ENCODE assay signal across 13 mouse cellular contexts in genomic region chr3:98055808-98056728, GRCm38 (mm10). TPM values are rescaled to one million over a fixed set of nuclear protein-coding genes. Genes with fewer than 3 reads are reported as not detected.
DNase-seq lines count a peak whose midpoint lies in the region; ATAC-seq and TF ChIP-seq lines count a peak whose summit lies in the region.
"Had no signal": no experiment of that assay in that cellular context is flagged by ENCODE, and none has a peak within 500 bp of the region (broad histone marks: within the 10 kb centered on the region; RNA-seq: fewer than 3 reads in every experiment).

No protein-coding gene starts in this region.

- H3K27me3 ChIP-seq in heart, embryonic 12.5 days (replicated peaks), result no peaks in the 10 kb centered on the region
- no peaks in the 10 kb centered on the region for H3K27me3 ChIP-seq in Patski
- H3K27me3 ChIP-seq in embryonic facial prominence, embryonic 15.5 days, result no peaks in the 10 kb centered on the region
- no peaks in the 10 kb centered on the region for H3K27me3 ChIP-seq in kidney, embryonic 16.5 days (ENCODE audit: insufficient read depth, low read length)
- H3K27me3 ChIP-seq: midbrain, embryonic 15.5 days; stomach, embryonic 15.5 days had no signal

- no peak for TF ChIP-seq CTCF in Patski (IDR thresholded peaks at IDR 0.05)

- DNase-seq in heart, postnatal 36 days, result no peak
- DNase-seq in Patski (ENCODE audit: low read depth, low spot score) (no peak), MN1 (ENCODE audit: low spot score) (no peak)
- DNase-seq in lung, postnatal 14 days, result peak; percentile 57
- no peak for DNase-seq in retina, embryonic 14.5 days (ENCODE audit: low spot score)
- DNase-seq: adrenal gland, postnatal 25 days had no signal

- 0 out of 2 replicates have a peak overlapping the region, but pooled peaks have one; percentile 17 for H3K27ac ChIP-seq in heart, embryonic 12.5 days (ENCODE audit: poor library complexity, severe bottlenecking)
- peak overlapping the region; percentile 35; the same call in 1 of the 2 replicates for H3K27ac ChIP-seq in embryonic facial prominence, embryonic 15.5 days (replicated peaks)
- no peak overlapping the region for H3K27ac ChIP-seq in kidney, embryonic 16.5 days (ENCODE audit: low read length)
- H3K27ac ChIP-seq: midbrain, embryonic 15.5 days; stomach, embryonic 15.5 days had no signal

- no peaks in the 10 kb centered on the region for H3K9me3 ChIP-seq in heart, embryonic 12.5 days (replicated peaks)
- H3K9me3 ChIP-seq in embryonic facial prominence, embryonic 15.5 days (replicated peaks), result no peaks in the 10 kb centered on the region
- no peaks in the 10 kb centered on the region for H3K9me3 ChIP-seq in kidney, embryonic 16.5 days (ENCODE audit: low read length)
- H3K9me3 ChIP-seq: midbrain, embryonic 15.5 days; stomach, embryonic 15.5 days had no signal

- WGBS in heart, embryonic 12.5 days, result 74% methylated on average over 20 of the region's 20 CpGs
- WGBS in embryonic facial prominence, embryonic 15.5 days, result 63% methylated on average over 20 of the region's 20 CpGs
- 80% methylated on average over 20 of the region's 20 CpGs for WGBS in kidney, embryonic 16.5 days

- POLR2A ChIA-PET in Patski (lab: Charles Lee), result no interaction called here

- in situ Hi-C loops in Patski (cut with MboI; ENCODE audit: low pct_unique_long_range_greater_than_20kb), result no loop called here

- H3K4me3 ChIP-seq in heart, embryonic 12.5 days, result no peak overlapping the region
- no peak overlapping the region for H3K4me3 ChIP-seq in embryonic facial prominence, embryonic 15.5 days (replicated peaks)
- no peak overlapping the region for H3K4me3 ChIP-seq in kidney, embryonic 16.5 days (ENCODE audit: low read length)
- H3K4me3 ChIP-seq: erythroblast, embryonic 14.5 days; midbrain, embryonic 15.5 days; stomach, embryonic 15.5 days had no signal

- H3K4me1 ChIP-seq in heart, embryonic 12.5 days (replicated peaks), result peaks cover 53% of the 10 kb centered on the region
- peaks cover 74% of the 10 kb centered on the region for H3K4me1 ChIP-seq in embryonic facial prominence, embryonic 15.5 days
- H3K4me1 ChIP-seq in kidney, embryonic 16.5 days (ENCODE audit: insufficient read depth, low read length), result peaks cover 73% of the 10 kb centered on the region

- intact Hi-C loops in heart, postnatal 36 days (cut with DNase I), result no loop called here

- H3K9ac ChIP-seq in heart, embryonic 12.5 days, result no peak overlapping the region
- H3K9ac ChIP-seq in embryonic facial prominence, embryonic 15.5 days, result no peak overlapping the region
- no peak overlapping the region for H3K9ac ChIP-seq in kidney, embryonic 16.5 days (replicated peaks; ENCODE audit: low read length)
- H3K9ac ChIP-seq: hindbrain, embryonic 14.5 days; midbrain, embryonic 15.5 days; stomach, embryonic 15.5 days had no signal

- CTCF ChIA-PET in Patski (lab: Charles Lee), result interaction anchor here (0.9 to 2.8 kb wide), 7 partner anchors 9 to 125 kb away, joined by 3 to 13 read pairs (median 3); no protein-coding TSS in a partner anchor

- no peaks in the 10 kb centered on the region for H3K36me3 ChIP-seq in heart, embryonic 12.5 days
- H3K36me3 ChIP-seq in embryonic facial prominence, embryonic 15.5 days, result no peaks in the 10 kb centered on the region
- peaks cover 4% of the 10 kb centered on the region; the same call in 1 of the 2 replicates for H3K36me3 ChIP-seq in kidney, embryonic 16.5 days (ENCODE audit: insufficient read depth, low read length)
- H3K36me3 ChIP-seq: midbrain, embryonic 15.5 days; stomach, embryonic 15.5 days had no signal

- no peak overlapping the region for H3K4me2 ChIP-seq in heart, embryonic 12.5 days
- H3K4me2 ChIP-seq in embryonic facial prominence, embryonic 15.5 days (replicated peaks), result no peak overlapping the region
- H3K4me2 ChIP-seq in kidney, embryonic 16.5 days (replicated peaks; ENCODE audit: low read depth, low read length), result no peak overlapping the region
- H3K4me2 ChIP-seq: hindbrain, embryonic 14.5 days; midbrain, embryonic 15.5 days; stomach, embryonic 15.5 days had no signal

- ATAC-seq in heart, embryonic 12.5 days (ENCODE audit: insufficient number of reproducible peaks, low FRiP score), result no peak
- peak; percentile 52 for ATAC-seq in Patski
- no peak; the same call in 1 of the 2 replicates for ATAC-seq in embryonic facial prominence, embryonic 15.5 days (ENCODE audit: insufficient number of reproducible peaks, low FRiP score, low TSS enrichment, low read depth)
- ATAC-seq in kidney, embryonic 16.5 days (ENCODE audit: low FRiP score, low TSS enrichment), result no peak
- ATAC-seq: midbrain, embryonic 15.5 days had no signal

RNA-seq across cellular contexts. Expression of gene Notch2, which starts 42.7 kb away (rescaled TPM):
- 16.7 and 17.7 TPM in 2 replicates for polyA plus RNA-seq in heart, embryonic 12.5 days (2016; fragmentation: Nextera tagmentation; extraction: Ambion mirVana)
- total RNA-seq in heart, postnatal 36 days (2021), result 10 to 100 TPM; 16.7 to 17.8 TPM
- 65.2 TPM for polyA plus RNA-seq in Patski (2021)
- polyA plus RNA-seq in embryonic facial prominence, embryonic 15.5 days (2015; fragmentation: Nextera tagmentation; extraction: Ambion mirVana), result 30.6 and 31.8 TPM in 2 replicates
- 31.1 and 33.8 TPM in 2 replicates for polyA plus RNA-seq in kidney, embryonic 16.5 days (2015; fragmentation: Nextera tagmentation; extraction: Ambion mirVana)
